Mouse (Mus musculus) forebrain, embryonic 12.5 days (tissue): Measurements from ENCODE around the gene Rgs10. TPM values are rescaled to one million over a fixed set of nuclear protein-coding genes. Genes with fewer than 3 reads are reported as not detected.

Experiments used
- ATAC-seq: fragments of 200-750 bp; cut with Nextera tagmentation; 2 replicates; pipeline ENCODE4 v1.8.0; 2017; ENCODE audit warnings: moderate TSS enrichment; ENCODE audit not compliant: low FRiP score
- H3K27ac ChIP-seq: fragments of 300-500 bp; sonication (generic); 2 replicates; pipeline ENCODE4 v1.5.1; 2016; ENCODE audit warnings: mild to moderate bottlenecking
- H3K27me3 ChIP-seq: fragments of 300-500 bp; sonication (generic); 2 replicates; pipeline ENCODE4 v1.6.1; 2016; ENCODE audit warnings: mild to moderate bottlenecking
- H3K36me3 ChIP-seq: fragments of 300-500 bp; sonication (generic); replicated peaks from 2 replicates; pipeline ENCODE4 v1.6.1; 2016; ENCODE audit warnings: mild to moderate bottlenecking
- H3K4me1 ChIP-seq: fragments of 300-500 bp; sonication (generic); 2 replicates; pipeline ENCODE4 v1.6.1; 2016
- H3K4me2 ChIP-seq: fragments of 300-500 bp; sonication (generic); 2 replicates; pipeline ENCODE4 v1.6.1; 2016; ENCODE audit warnings: mild to moderate bottlenecking, moderate library complexity
- H3K4me3 ChIP-seq: fragments of 300-500 bp; sonication (generic); replicated peaks from 2 replicates; pipeline ENCODE4 v1.5.1; 2016; ENCODE audit warnings: mild to moderate bottlenecking
- H3K9ac ChIP-seq: fragments of 300-500 bp; sonication (generic); 2 replicates; pipeline ENCODE4 v1.6.1; 2016; ENCODE audit warnings: mild to moderate bottlenecking
- H3K9me3 ChIP-seq: fragments of 300-500 bp; sonication (generic); 2 replicates; pipeline ENCODE4 v1.6.1; 2016
- whole genome bisulfite sequencing: fragments of 180-500 bp; shearing (Covaris S2); methylation state at CpG from one replicate; pipeline ENCODE4 v1.1.7; 2016; 5-methylcytosine and 5-hydroxymethylcytosine counted together
- polyA plus RNA-seq: library from polyadenylated mRNA; unstranded; fragments of >200 nt; fragmentation: Nextera tagmentation; extraction: Ambion mirVana; gene quantifications from 2 replicates; pipeline ENCODE4 v1.2.1, GENCODE M21; 2016

Rgs10 gene
- polyA plus RNA-seq, 1 experiment from 2014 or later = 7.4 TPM

GRCm38 (mm10) chr7:128403128-128403527 is 15.4 kb downstream of the Rgs10 start:
- no peak overlapping the region for H3K9ac ChIP-seq
- H3K27ac ChIP-seq = no peak overlapping the region
- H3K27me3 ChIP-seq = no peaks in the 10 kb centered on the region
- no peaks in the 10 kb centered on the region for H3K4me1 ChIP-seq
- no peak overlapping the region for H3K4me2 ChIP-seq
- ATAC-seq = no peak
- H3K36me3 ChIP-seq = no peaks in the 10 kb centered on the region
- no peak overlapping the region for H3K4me3 ChIP-seq
- 90% methylated on average over 10 of the region's 10 CpGs for WGBS
- H3K9me3 ChIP-seq = no peaks in the 10 kb centered on the region

DNA sequence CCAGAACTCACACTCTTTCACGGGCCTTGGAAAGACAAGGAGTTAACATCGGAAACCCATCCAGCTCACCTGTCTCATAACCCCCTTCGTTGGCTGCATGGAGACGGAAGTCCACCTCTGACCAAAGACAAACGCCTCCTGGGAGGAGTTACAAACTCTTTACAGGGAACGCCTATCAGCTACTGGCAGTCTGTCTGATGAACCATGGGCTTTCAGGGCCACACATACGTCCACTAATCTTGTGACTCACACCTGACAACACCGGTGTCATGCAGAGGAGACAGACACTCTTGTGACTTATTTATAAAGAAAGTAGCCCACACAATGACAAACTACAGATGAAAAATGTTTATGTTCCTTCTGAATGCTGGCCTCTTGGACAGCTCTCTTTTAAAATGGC is 16.0 kb downstream of the Rgs10 start:
- Histone ChIP-seq H3K27ac (no peak overlapping the region), H3K27me3 (no peaks in the 10 kb centered on the region), H3K36me3 (no peaks in the 10 kb centered on the region), H3K4me1 (no peaks in the 10 kb centered on the region), H3K4me2 (no peak overlapping the region), H3K4me3 (no peak overlapping the region), H3K9me3 (no peaks in the 10 kb centered on the region), H3K9ac (no peak overlapping the region)
- ATAC-seq = no peak
- WGBS = 91% methylated on average over 8 of the region's 8 CpGs

GRCm38 (mm10) chr7:128398664-128399063 is 19.9 kb downstream of the Rgs10 start:
- Histone ChIP-seq H3K9ac (no peak overlapping the region), H3K4me3 (no peak overlapping the region), H3K4me2 (no peak overlapping the region), H3K27me3 (no peaks in the 10 kb centered on the region), H3K36me3 (no peaks in the 10 kb centered on the region), H3K4me1 (no peaks in the 10 kb centered on the region), H3K9me3 (no peaks in the 10 kb centered on the region), H3K27ac (no peak overlapping the region)
- ATAC-seq = no peak
- WGBS = 85% methylated on average over 4 of the region's 4 CpGs

GRCm38 (mm10) chr7:128397066-128397465 is 21.5 kb downstream of the Rgs10 start:
- Histone ChIP-seq H3K9ac (no peak overlapping the region), H3K36me3 (no peaks in the 10 kb centered on the region), H3K4me1 (peaks cover 4% of the 10 kb centered on the region; the same call in 1 of the 2 replicates), H3K9me3 (no peaks in the 10 kb centered on the region), H3K4me2 (no peak overlapping the region), H3K27me3 (no peaks in the 10 kb centered on the region), H3K4me3 (no peak overlapping the region), H3K27ac (no peak overlapping the region)
- no peak for ATAC-seq
- 65% methylated on average over 2 of the region's 2 CpGs for WGBS

DNA sequence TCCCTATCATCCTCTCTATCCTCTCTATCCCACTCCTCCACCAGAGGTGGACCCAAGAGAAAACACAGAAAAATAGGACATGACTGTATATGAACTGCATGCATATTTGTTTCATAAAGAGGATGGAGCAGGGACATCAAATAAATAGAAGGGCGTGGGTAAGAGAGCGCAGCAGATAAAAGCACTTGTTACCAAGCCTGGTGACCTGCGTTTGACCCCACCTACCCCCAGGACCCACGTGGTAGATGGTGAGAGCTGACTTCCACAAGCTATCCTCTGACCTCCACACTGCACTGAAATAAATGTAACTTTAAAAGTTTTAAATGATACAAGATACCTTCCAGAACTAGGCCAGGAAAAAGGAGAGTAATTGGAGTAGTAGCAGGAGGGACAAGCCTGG is 24.8 kb downstream of the Rgs10 start:
- no peak for ATAC-seq

DNA sequence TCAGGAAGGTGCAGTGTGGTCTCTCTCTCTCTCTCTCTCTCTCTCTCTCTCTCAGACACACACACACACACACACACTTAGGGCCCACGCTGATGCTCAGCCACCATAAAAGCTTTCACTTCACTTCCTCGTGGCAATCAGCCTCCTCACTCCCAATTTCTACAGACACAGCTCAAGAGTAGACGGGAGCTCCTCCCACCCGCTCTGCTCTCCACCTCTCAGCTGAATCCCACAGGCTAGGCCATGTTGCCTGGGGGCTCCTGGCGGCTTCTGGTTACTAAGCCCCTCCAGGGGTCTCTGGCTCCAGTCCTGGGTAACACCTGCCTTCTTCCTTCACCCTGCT is 25.6 kb downstream of the Rgs10 start:
- H3K27ac ChIP-seq = no peak overlapping the region
- WGBS = 27% methylated on average over 5 of the region's 5 CpGs

More for the DNA sequence above, 24.8 kb downstream of the Rgs10 start:
- 76% methylated on average over 4 of the region's 4 CpGs for WGBS
- no peaks in the 10 kb centered on the region for H3K27me3 ChIP-seq
- H3K4me1 ChIP-seq = peaks cover 8% of the 10 kb centered on the region
- no peak overlapping the region for H3K27ac ChIP-seq
- H3K9me3 ChIP-seq = no peaks in the 10 kb centered on the region
- no peaks in the 10 kb centered on the region for H3K36me3 ChIP-seq
- no peak overlapping the region for H3K4me2 ChIP-seq
- no peak overlapping the region for H3K4me3 ChIP-seq
- H3K9ac ChIP-seq = no peak overlapping the region

DNA sequence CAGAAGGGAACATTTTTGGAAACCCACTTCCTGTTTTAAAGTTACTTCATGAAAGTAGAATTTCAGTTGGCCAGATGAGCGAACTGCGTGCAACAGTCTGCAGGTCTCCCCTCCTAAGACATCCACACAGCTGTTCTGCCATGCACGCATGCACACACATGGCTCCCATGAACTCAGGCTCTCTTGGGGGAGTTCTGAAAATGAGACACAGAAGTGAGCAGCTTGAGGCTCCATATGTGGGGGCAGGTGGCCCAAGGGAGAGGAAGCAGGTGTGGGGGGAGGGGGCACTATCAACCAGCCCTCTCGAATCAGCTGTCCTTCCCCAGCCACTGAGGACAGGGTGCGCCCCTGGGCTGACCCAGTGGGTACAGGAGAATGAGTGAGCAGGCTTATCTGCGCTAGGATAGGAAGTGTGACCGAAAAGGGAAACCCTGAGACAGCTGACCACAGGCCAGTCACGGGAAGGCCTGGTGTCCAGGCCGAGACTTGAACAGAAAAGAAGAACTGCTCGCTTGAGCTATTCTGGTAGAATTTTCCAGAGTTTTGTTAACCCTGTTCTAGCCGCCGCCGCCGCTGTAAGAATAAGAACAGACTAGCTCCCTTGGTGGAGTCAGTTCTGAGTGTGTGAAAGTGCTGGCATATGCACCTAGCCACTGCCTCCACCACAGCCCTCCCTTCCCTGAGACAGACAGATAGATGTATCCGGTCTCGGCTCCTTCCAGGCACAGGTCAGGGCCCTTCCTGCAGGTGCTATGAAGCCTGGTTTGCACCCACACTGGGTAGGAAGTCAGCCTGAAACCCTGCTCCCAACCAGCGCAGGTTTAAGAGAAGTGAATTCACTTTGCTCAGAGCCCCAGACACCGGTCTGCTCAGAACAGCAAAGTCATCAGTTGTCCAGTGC is 26.2 kb downstream of the Rgs10 start:
- Histone ChIP-seq H3K36me3 (no peaks in the 10 kb centered on the region), H3K27ac (no peak overlapping the region), H3K4me2 (no peak overlapping the region), H3K9ac (no peak overlapping the region), H3K27me3 (no peaks in the 10 kb centered on the region), H3K4me1 (peaks cover 8% of the 10 kb centered on the region), H3K4me3 (no peak overlapping the region), H3K9me3 (no peaks in the 10 kb centered on the region)
- 87% methylated on average over 18 of the region's 18 CpGs for WGBS
- no peak for ATAC-seq

More for the DNA sequence above, 25.6 kb downstream of the Rgs10 start:
- no peak overlapping the region for H3K4me3 ChIP-seq
- no peak overlapping the region for H3K9ac ChIP-seq
- H3K4me1 ChIP-seq = peaks cover 8% of the 10 kb centered on the region
- H3K36me3 ChIP-seq = no peaks in the 10 kb centered on the region
- H3K27me3 ChIP-seq = no peaks in the 10 kb centered on the region
- no peaks in the 10 kb centered on the region for H3K9me3 ChIP-seq
- no peak overlapping the region for H3K4me2 ChIP-seq
- ATAC-seq = no peak

- ATAC-seq = no peak
- no peak overlapping the region for H3K9ac ChIP-seq
- no peak overlapping the region for H3K4me2 ChIP-seq
- 58% methylated on average over 12 of the region's 12 CpGs for WGBS
- no peaks in the 10 kb centered on the region for H3K27me3 ChIP-seq
- no peaks in the 10 kb centered on the region for H3K36me3 ChIP-seq
- H3K4me3 ChIP-seq = no peak overlapping the region
- H3K9me3 ChIP-seq = no peaks in the 10 kb centered on the region
- no peak overlapping the region for H3K27ac ChIP-seq
- H3K4me1 ChIP-seq = peaks cover 8% of the 10 kb centered on the region
These were observed 27.1 kb downstream of the Rgs10 start for GRCm38 (mm10) chr7:128391267-128392057.

- Histone ChIP-seq H3K4me1 (peaks cover 8% of the 10 kb centered on the region), H3K27me3 (no peaks in the 10 kb centered on the region), H3K4me2 (no peak overlapping the region), H3K9ac (no peak overlapping the region), H3K36me3 (no peaks in the 10 kb centered on the region), H3K4me3 (no peak overlapping the region), H3K27ac (no peak overlapping the region), H3K9me3 (no peaks in the 10 kb centered on the region)
- ATAC-seq = no peak
- 46% methylated on average over 7 of the region's 7 CpGs for WGBS
These were observed 29.6 kb downstream of the Rgs10 start for GRCm38 (mm10) chr7:128388968-128389367.

GRCm38 (mm10) chr7:128383726-128384463 is 34.7 kb downstream of the Rgs10 start:
- H3K36me3 ChIP-seq = no peaks in the 10 kb centered on the region
- no peaks in the 10 kb centered on the region for H3K27me3 ChIP-seq
- H3K4me3 ChIP-seq = no peak overlapping the region
- H3K9ac ChIP-seq = no peak overlapping the region
- no peak for ATAC-seq
- no peaks in the 10 kb centered on the region for H3K9me3 ChIP-seq
- 87% methylated on average over 10 of the region's 10 CpGs for WGBS
- no peaks in the 10 kb centered on the region for H3K4me1 ChIP-seq
- H3K4me2 ChIP-seq = no peak overlapping the region
- H3K27ac ChIP-seq = no peak overlapping the region

GRCm38 (mm10) chr7:128383189-128383725 is 35.3 kb downstream of the Rgs10 start:
- H3K9ac ChIP-seq = no peak overlapping the region
- no peaks in the 10 kb centered on the region for H3K36me3 ChIP-seq
- H3K9me3 ChIP-seq = no peaks in the 10 kb centered on the region
- no peak overlapping the region for H3K4me3 ChIP-seq
- ATAC-seq = no peak
- H3K4me2 ChIP-seq = no peak overlapping the region
- H3K27me3 ChIP-seq = no peaks in the 10 kb centered on the region
- WGBS = 88% methylated on average over 7 of the region's 7 CpGs
- no peak overlapping the region for H3K27ac ChIP-seq
- no peaks in the 10 kb centered on the region for H3K4me1 ChIP-seq

GRCm38 (mm10) chr7:128382527-128382860 is 36.1 kb downstream of the Rgs10 start:
- Histone ChIP-seq H3K9ac (no peak overlapping the region), H3K9me3 (no peaks in the 10 kb centered on the region), H3K36me3 (no peaks in the 10 kb centered on the region), H3K27ac (no peak overlapping the region), H3K4me3 (no peak overlapping the region), H3K4me2 (no peak overlapping the region), H3K4me1 (no peaks in the 10 kb centered on the region), H3K27me3 (no peaks in the 10 kb centered on the region)
- 96% methylated on average over 6 of the region's 6 CpGs for WGBS
- ATAC-seq = no peak
